Comparison of ENCODE assay signal across 17 mouse cellular contexts in the genomic region with DNA sequence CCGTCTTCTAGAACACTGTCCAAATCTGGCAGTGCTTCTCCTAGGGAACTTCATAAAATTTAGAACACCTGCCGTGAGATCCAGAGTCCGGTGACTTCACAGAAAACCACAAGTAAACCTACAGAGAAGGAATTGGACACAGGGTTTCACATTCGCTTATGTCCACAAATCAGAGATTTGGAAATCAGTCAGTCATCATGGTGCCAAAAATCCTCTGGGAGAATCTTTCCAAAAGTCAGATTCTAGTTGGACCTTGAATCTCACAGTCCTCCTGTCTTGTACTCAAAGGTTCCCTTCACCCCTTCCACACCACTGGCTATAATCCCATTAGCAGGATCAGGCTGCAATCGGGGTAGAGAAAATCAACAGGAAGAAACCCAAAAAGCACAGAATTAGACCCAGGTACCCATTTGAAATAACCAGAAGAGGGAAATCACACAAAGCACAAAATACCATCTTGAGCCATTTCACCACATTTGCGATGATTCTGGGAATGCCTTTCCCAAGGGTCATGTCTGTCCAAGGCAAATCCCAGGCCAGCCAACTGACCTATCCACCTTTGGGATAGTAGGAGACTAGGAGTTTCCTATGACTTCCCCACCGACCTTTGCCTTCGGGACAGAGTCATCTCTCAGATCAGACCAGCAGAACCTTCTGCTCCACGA. TPM values are rescaled to one million over a fixed set of nuclear protein-coding genes. Genes with fewer than 3 reads are reported as not detected.
"Had no signal": no experiment of that assay in that cellular context is flagged by ENCODE, and none has a peak within 500 bp of the region (broad histone marks: within the 10 kb centered on the region; RNA-seq: fewer than 3 reads in every experiment).

No protein-coding gene starts in this region.

- H3K4me2 ChIP-seq: neural tube, embryonic 13.5 days; neural tube, embryonic 15.5 days; stomach, embryonic 15.5 days had no signal

- H3K9ac ChIP-seq: neural tube, embryonic 13.5 days; neural tube, embryonic 15.5 days; stomach, embryonic 15.5 days had no signal

- H3K27me3 ChIP-seq: neural tube, embryonic 13.5 days; neural tube, embryonic 15.5 days; stomach, embryonic 15.5 days had no signal

- H3K4me3 ChIP-seq: neural tube, embryonic 13.5 days; neural tube, embryonic 15.5 days; stomach, embryonic 15.5 days had no signal

- H3K9me3 ChIP-seq: neural tube, embryonic 13.5 days; neural tube, embryonic 15.5 days; stomach, embryonic 15.5 days had no signal

- H3K36me3 ChIP-seq: neural tube, embryonic 13.5 days; neural tube, embryonic 15.5 days; stomach, embryonic 15.5 days had no signal

- H3K27ac ChIP-seq: neural tube, embryonic 13.5 days; neural tube, embryonic 15.5 days; stomach, embryonic 15.5 days; stomach, postnatal 0 days had no signal

- DNase-seq: retina, postnatal 1 day; right cerebral cortex, adult 18-20 months; right cerebral cortex, postnatal 14 days; right cerebral cortex, postnatal 25 days; right cerebral cortex, postnatal 4 days; spleen, adult 18-20 months; thymus, adult 18-20 months; thymus, adult 2 months; thymus, postnatal 14 days; thymus, postnatal 25 days; thymus, postnatal 36 days; thymus, postnatal 4 days had no signal

- H3K4me1 ChIP-seq: neural tube, embryonic 13.5 days; neural tube, embryonic 15.5 days; stomach, embryonic 15.5 days had no signal

RNA-seq across cellular contexts. Expression of a gene that starts 15.6 kb away (rescaled TPM):
- total RNA-seq: neutrophil, adult 5-6 weeks had no signal
